Mouse (Mus musculus): ENCODE results near the gene Gm14326.
"Not testable (repeated sequence)": the region's sequence is repeated elsewhere in the genome, so short reads cannot be mapped to it uniquely, and the experiment has no call there.

Gm14326 gene

GRCm38 (mm10) chr2:177957145-177957544, at the start of gene Gm14326:
Gene Gm14326 (minus strand): TSS chr2:177957297.
- DNase-seq: peak; percentile 98

GRCm38 (mm10) chr2:177974814-177975213, 17.7 kb upstream of the Gm14326 start:
- DNase-seq: not testable (repeated sequence)

GRCm38 (mm10) chr2:177956734-177957133, 363 bp downstream of the Gm14326 start:
- DNase-seq: peak; percentile 25

- not testable (repeated sequence) for DNase-seq
Observed at GRCm38 (mm10) chr2:177925563-177926103, 31.5 kb downstream of the Gm14326 start, which contains the start of gene Zfp972. Gene Zfp972 (minus strand): TSS chr2:177925613.

- not testable (repeated sequence) for DNase-seq
Observed at GRCm38 (mm10) chr2:177903276-177903675, 53.8 kb downstream of the Gm14326 start.

- DNase-seq: not testable (repeated sequence)
Observed at GRCm38 (mm10) chr2:177898171-177898570, 58.9 kb downstream of the Gm14326 start.

- not testable (repeated sequence) for DNase-seq
Observed at GRCm38 (mm10) chr2:177897046-177897578, 60.0 kb downstream of the Gm14326 start, which contains the start of gene Gm14327. Gene Gm14327 (plus strand): TSS chr2:177897096.

GRCm38 (mm10) chr2:177887743-177888142, 69.4 kb downstream of the Gm14326 start:
- DNase-seq: not testable (repeated sequence)
